Mouse (Mus musculus): ENCODE data around the gene Samd4b.

GRCm38 (mm10) chr7:28386462-28386861 is 211.5 kb downstream of the Samd4b start:
- no peak for TF ChIP-seq KAT2A (conservative IDR thresholded peaks at IDR 0.05; ENCODE audit: low read depth, low read length)
- TF ChIP-seq CTCF (IDR thresholded peaks at IDR 0.05 in 2 of 3, conservative IDR thresholded peaks at IDR 0.05 in 1 of 3; ENCODE audit: control insufficient read depth in 1 of 3, insufficient read depth in 1 of 3, low read depth in 2 of 3, low read length in 3 of 3, poor library complexity in 1 of 3, severe bottlenecking in 1 of 3), result peak; percentile 84 to 93 (median 90)
- no peak for TF ChIP-seq GATA1 (IDR thresholded peaks at IDR 0.05; ENCODE audit: low read depth, low read length)
- TF ChIP-seq MXI1 (IDR thresholded peaks at IDR 0.05; ENCODE audit: low read depth, low read length), result peak; percentile 51; the same call in 1 of the 2 replicates
- no peak for TF ChIP-seq TCF12 (IDR thresholded peaks at IDR 0.05; ENCODE audit: low read depth, low read length)
- TF ChIP-seq POLR2A (IDR thresholded peaks at IDR 0.05; ENCODE audit: control insufficient read depth in 1 of 2, insufficient read depth in 1 of 2, low read depth in 1 of 2, low read length in 2 of 2, poor library complexity in 1 of 2), result no peak; a peak in 1 of 4 replicates
- TF ChIP-seq MEF2A (IDR thresholded peaks at IDR 0.05; ENCODE audit: extremely low read depth, insufficient replicate concordance, low read depth, low read length, poor library complexity, severe bottlenecking), result no peak
- TF ChIP-seq TBP (IDR thresholded peaks at IDR 0.05; ENCODE audit: low read depth, low read length), result no peak
- TF ChIP-seq USF1 (IDR thresholded peaks at IDR 0.05; ENCODE audit: low read depth, low read length), result no peak
- TF ChIP-seq MAZ (IDR thresholded peaks at IDR 0.05; ENCODE audit: low read depth, low read length), result no peak

All from MEL (cell line).